Mouse (Mus musculus): ENCODE results near the gene Rnf183. TPM values are rescaled to one million over a fixed set of nuclear protein-coding genes. Genes with fewer than 3 reads are reported as not detected.

Gene Rnf183
- total and polyA plus RNA-seq, 3 experiments, result 0.15 to 0.25 TPM; not detected in 1

- no peak for TF ChIP-seq NELFE (IDR thresholded peaks at IDR 0.05; ENCODE audit: low read depth, low read length)
- no peak for TF ChIP-seq NRF1 (IDR thresholded peaks at IDR 0.05; ENCODE audit: insufficient read depth, low read depth, low read length, poor library complexity, severe bottlenecking)
- TF ChIP-seq SMC3 (IDR thresholded peaks at IDR 0.05; ENCODE audit: low read depth, low read length), result no peak
- no peak for TF ChIP-seq MAX (IDR thresholded peaks at IDR 0.05; ENCODE audit: low read length)
- no peak for TF ChIP-seq MYC (IDR thresholded peaks at IDR 0.05; ENCODE audit: low read depth, low read length)
- TF ChIP-seq RAD21 (IDR thresholded peaks at IDR 0.05; ENCODE audit: low read depth, low read length), result no peak
- no peak for TF ChIP-seq ELF1 (IDR thresholded peaks at IDR 0.05; ENCODE audit: low read depth, low read length)
- TF ChIP-seq MXI1 (IDR thresholded peaks at IDR 0.05; ENCODE audit: low read depth, low read length), result no peak
- TF ChIP-seq TCF12 (IDR thresholded peaks at IDR 0.05; ENCODE audit: low read depth, low read length), result no peak
- no peak for TF ChIP-seq POLR2AphosphoS2 (IDR thresholded peaks at IDR 0.05; ENCODE audit: low read length)
- TF ChIP-seq RCOR1 (IDR thresholded peaks at IDR 0.05; ENCODE audit: low read depth, low read length), result no peak
- no peak for TF ChIP-seq UBTF (IDR thresholded peaks at IDR 0.05; ENCODE audit: borderline replicate concordance, insufficient read depth, low read depth, low read length)
Measured at GRCm38 (mm10) chr4:62393459-62393858, 41.6 kb downstream of the Rnf183 start.

GRCm38 (mm10) chr4:62391892-62392291 is 43.2 kb downstream of the Rnf183 start:
- no peak overlapping the region for H3K27ac ChIP-seq (ENCODE audit: control insufficient read depth, low read depth, low read length)
- no peaks in the 10 kb centered on the region for H3K4me1 ChIP-seq (ENCODE audit: control insufficient read depth in 1 of 2, insufficient read depth in 2 of 2, low read length in 2 of 2)
- no peaks in the 10 kb centered on the region for H3K27me3 ChIP-seq (ENCODE audit: control insufficient read depth in 1 of 2, insufficient read depth in 2 of 2, low read length in 2 of 2)
- H3K4me3 ChIP-seq (ENCODE audit: control insufficient read depth in 1 of 2, insufficient read depth in 1 of 2, low read depth in 2 of 2, low read length in 2 of 2), result no peak overlapping the region
- no peak for TF ChIP-seq E2F4 (IDR thresholded peaks at IDR 0.05; ENCODE audit: borderline replicate concordance, low read depth, low read length)
- no peak for TF ChIP-seq MEF2A (IDR thresholded peaks at IDR 0.05; ENCODE audit: extremely low read depth, insufficient replicate concordance, low read depth, low read length, poor library complexity, severe bottlenecking)
- TF ChIP-seq POLR2AphosphoS5 (IDR thresholded peaks at IDR 0.05; ENCODE audit: borderline replicate concordance, low read depth, low read length), result no peak
- no peak for TF ChIP-seq RAD21 (IDR thresholded peaks at IDR 0.05; ENCODE audit: low read depth, low read length)
- no peak for TF ChIP-seq GATA1 (IDR thresholded peaks at IDR 0.05; ENCODE audit: low read depth, low read length)
- no peak for TF ChIP-seq MXI1 (IDR thresholded peaks at IDR 0.05; ENCODE audit: low read depth, low read length)
- no peak for TF ChIP-seq GABPA (IDR thresholded peaks at IDR 0.05; ENCODE audit: low read depth, low read length)
- no peak for TF ChIP-seq CTCF (IDR thresholded peaks at IDR 0.05 in 2 of 3, conservative IDR thresholded peaks at IDR 0.05 in 1 of 3; ENCODE audit: control insufficient read depth in 1 of 3, insufficient read depth in 1 of 3, low read depth in 2 of 3, low read length in 3 of 3, poor library complexity in 1 of 3, severe bottlenecking in 1 of 3)
- TF ChIP-seq TCF12 (IDR thresholded peaks at IDR 0.05; ENCODE audit: low read depth, low read length), result no peak
- no peak for TF ChIP-seq TBP (IDR thresholded peaks at IDR 0.05; ENCODE audit: low read depth, low read length)
- no peak for TF ChIP-seq CHD1 (IDR thresholded peaks at IDR 0.05; ENCODE audit: low read depth, low read length)
- no peak for TF ChIP-seq ELF1 (IDR thresholded peaks at IDR 0.05; ENCODE audit: low read depth, low read length)
- TF ChIP-seq SIN3A (IDR thresholded peaks at IDR 0.05; ENCODE audit: low read length), result no peak
- no peak for TF ChIP-seq ETS1 (IDR thresholded peaks at IDR 0.05; ENCODE audit: low read depth, low read length)
- TF ChIP-seq NELFE (IDR thresholded peaks at IDR 0.05; ENCODE audit: low read depth, low read length), result no peak
- no peak for TF ChIP-seq RCOR1 (IDR thresholded peaks at IDR 0.05; ENCODE audit: low read depth, low read length)
- no peak for TF ChIP-seq MAX (IDR thresholded peaks at IDR 0.05; ENCODE audit: low read length)
- H3K9ac ChIP-seq (ENCODE audit: control insufficient read depth, low read depth, low read length, poor library complexity, severe bottlenecking), result no peak overlapping the region
- no peaks in the 10 kb centered on the region for H3K79me2 ChIP-seq (ENCODE audit: control insufficient read depth, insufficient read depth, low read length, poor library complexity)
- H3K9me3 ChIP-seq (replicated peaks; ENCODE audit: insufficient read depth, low read length), result no peaks in the 10 kb centered on the region
- peaks cover 0 to 12% of the 10 kb centered on the region in 2 experiments; a peak in 3 of 4 replicates for H3K36me3 ChIP-seq (ENCODE audit: control insufficient read depth in 1 of 2, insufficient read depth in 2 of 2, low read length in 2 of 2)
- DNase-seq (ENCODE audit: low read depth, low spot score), result no peak

More at GRCm38 (mm10) chr4:62393459-62393858, 41.6 kb downstream of the Rnf183 start:
- Histone ChIP-seq H3K9me3 (replicated peaks; ENCODE audit: insufficient read depth, low read length) (no peaks in the 10 kb centered on the region), H3K4me1 (ENCODE audit: control insufficient read depth in 1 of 2, insufficient read depth in 2 of 2, low read length in 2 of 2) (peaks cover 4% of the 10 kb centered on the region in 2 experiments), H3K79me2 (ENCODE audit: control insufficient read depth, insufficient read depth, low read length, poor library complexity) (peaks cover 2% of the 10 kb centered on the region; the same call in 1 of the 2 replicates), H3K9ac (ENCODE audit: control insufficient read depth, low read depth, low read length, poor library complexity, severe bottlenecking) (no peak overlapping the region), H3K4me3 (ENCODE audit: control insufficient read depth in 1 of 2, insufficient read depth in 1 of 2, low read depth in 2 of 2, low read length in 2 of 2) (no peak overlapping the region), H3K27me3 (ENCODE audit: control insufficient read depth in 1 of 2, insufficient read depth in 2 of 2, low read length in 2 of 2) (no peaks in the 10 kb centered on the region), H3K27ac (ENCODE audit: control insufficient read depth, low read depth, low read length) (no peak overlapping the region), H3K36me3 (ENCODE audit: control insufficient read depth in 1 of 2, insufficient read depth in 2 of 2, low read length in 2 of 2) (peaks cover 7 to 11% of the 10 kb centered on the region in 2 experiments)
- DNase-seq (ENCODE audit: low read depth, low spot score), result no peak
